Mouse (Mus musculus): Measurements from ENCODE around the gene Map2. TPM values are rescaled to one million over a fixed set of nuclear protein-coding genes. Genes with fewer than 3 reads are reported as not detected.

Map2 gene
- polyA plus RNA-seq, 1 experiment from 2014 or later = 362 TPM

DNA sequence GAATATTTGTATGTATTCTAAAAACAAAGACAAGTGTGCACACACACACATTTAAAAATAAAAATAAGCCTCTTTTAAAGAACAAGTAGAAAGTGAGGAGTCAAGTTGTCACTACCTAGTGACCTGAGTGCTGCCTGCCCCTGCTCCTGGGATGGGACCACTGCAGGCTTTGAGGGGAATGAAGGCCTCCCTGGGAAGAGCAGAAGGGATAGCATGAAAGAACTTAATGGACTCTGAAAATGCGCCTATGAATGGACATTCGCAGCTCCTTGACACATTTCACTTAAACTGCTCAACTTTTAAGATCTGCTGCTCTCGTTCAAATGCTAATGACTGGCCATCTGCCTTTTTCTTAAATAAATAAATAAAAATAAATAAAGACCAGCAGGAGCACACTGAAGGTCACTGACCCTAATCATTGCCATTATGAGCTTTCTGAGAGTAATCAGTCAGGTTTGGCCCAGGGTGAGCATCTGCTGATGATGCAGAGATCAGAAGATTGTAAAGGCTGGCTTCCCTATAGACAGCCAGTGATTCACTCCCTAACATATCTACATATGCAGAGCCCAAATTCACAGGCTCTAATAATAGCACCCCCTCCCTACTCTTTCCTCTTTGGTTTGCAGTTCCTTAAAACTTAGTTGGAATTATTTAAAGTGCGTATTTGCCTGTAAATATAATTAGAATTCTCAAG, 91.3 kb downstream of the Map2 start:
- WGBS = 28% methylated on average over 4 of the region's 4 CpGs
- H3K27ac ChIP-seq (replicated peaks) = no peak overlapping the region

DNA sequence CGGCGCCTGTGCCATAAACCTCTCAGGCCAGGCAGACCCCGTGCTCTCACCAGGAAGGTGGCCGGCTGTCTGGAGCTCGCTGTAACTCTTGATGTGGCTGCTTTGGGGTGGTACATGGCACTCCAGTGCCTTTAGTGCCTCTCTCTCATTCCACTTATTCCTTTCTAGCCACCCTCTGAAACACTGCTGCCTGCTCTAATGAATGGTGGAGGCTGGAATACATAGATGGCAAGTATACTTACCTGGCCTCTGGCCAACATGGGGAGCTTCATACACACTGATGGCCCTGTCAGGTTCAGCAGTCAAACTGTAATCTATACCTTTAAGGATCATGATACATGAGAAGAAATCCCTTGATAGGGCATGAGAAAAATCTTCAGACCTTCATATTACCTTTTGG, 102.6 kb downstream of the Map2 start:
- H3K27ac ChIP-seq (replicated peaks) = 0 out of 2 replicates have a peak overlapping the region, but pooled peaks have one; percentile 11
- WGBS = 75% methylated on average over 5 of the region's 5 CpGs
- no peak overlapping the region for H3K9ac ChIP-seq
- ATAC-seq (ENCODE audit: low FRiP score, low read depth) = peak; percentile 56; the same call in 1 of the 2 replicates
- 0 out of 2 replicates have a peak, but pooled peaks cover 4% of the 10 kb centered on the region for H3K36me3 ChIP-seq
- H3K27me3 ChIP-seq = no peaks in the 10 kb centered on the region
- H3K4me1 ChIP-seq (replicated peaks) = peaks cover 4% of the 10 kb centered on the region
- H3K4me2 ChIP-seq = no peak overlapping the region
- no peak overlapping the region for H3K4me3 ChIP-seq
- no peaks in the 10 kb centered on the region for H3K9me3 ChIP-seq

More for the DNA sequence above, 91.3 kb downstream of the Map2 start:
- Histone ChIP-seq H3K9me3 (no peaks in the 10 kb centered on the region), H3K27me3 (no peaks in the 10 kb centered on the region), H3K9ac (no peak overlapping the region), H3K36me3 (no peaks in the 10 kb centered on the region), H3K4me2 (no peak overlapping the region), H3K4me3 (no peak overlapping the region), H3K4me1 (replicated peaks) (peaks cover 4% of the 10 kb centered on the region; the same call in 1 of the 2 replicates)
- no peak for ATAC-seq (ENCODE audit: low FRiP score, low read depth)

DNA sequence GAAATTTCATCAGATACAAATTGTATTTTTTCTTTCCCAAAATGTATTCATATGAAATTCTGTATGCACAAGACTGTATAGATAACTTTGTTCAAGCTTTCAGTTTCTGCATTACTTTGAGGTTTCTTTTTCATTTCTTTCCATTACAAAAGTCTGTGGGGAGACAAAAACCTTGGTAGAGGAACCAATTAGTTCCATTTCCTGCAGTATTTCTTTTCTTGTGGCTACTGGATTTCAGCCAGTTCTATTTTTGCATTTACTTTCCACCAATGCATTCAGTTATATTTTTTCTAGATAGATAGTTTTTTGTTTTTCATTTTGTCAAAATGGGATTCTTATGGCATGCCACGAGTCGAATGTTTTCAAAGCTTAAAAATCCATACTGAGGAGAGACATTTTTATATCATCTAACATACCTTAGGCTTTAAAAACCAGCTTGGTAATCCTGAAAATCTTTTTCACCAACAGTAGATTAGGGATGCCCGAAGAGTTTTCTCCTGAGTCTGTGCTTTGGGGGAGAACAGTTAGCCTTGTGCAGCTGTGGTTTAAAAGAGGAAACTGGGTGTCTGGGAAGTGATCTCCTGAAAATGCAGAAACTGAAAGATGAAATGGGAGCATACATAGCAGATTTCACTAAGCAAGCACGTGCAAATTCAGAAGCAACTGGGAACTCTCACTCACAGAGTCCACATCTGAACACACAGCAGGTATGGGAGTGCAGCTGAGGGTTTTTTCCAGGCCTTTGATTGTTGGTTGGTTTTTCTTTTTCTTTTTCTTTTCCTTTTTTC, 104.3 kb downstream of the Map2 start:
- Histone ChIP-seq H3K27me3 (no peaks in the 10 kb centered on the region), H3K9ac (no peak overlapping the region), H3K36me3 (0 out of 2 replicates have a peak, but pooled peaks cover 4% of the 10 kb centered on the region), H3K9me3 (no peaks in the 10 kb centered on the region), H3K4me3 (no peak overlapping the region), H3K4me1 (replicated peaks) (peaks cover 4% of the 10 kb centered on the region), H3K4me2 (no peak overlapping the region), H3K27ac (replicated peaks) (peak overlapping the region; percentile 25; the same call in 1 of the 2 replicates)
- no peak for ATAC-seq (ENCODE audit: low FRiP score, low read depth)
- 73% methylated on average over 4 of the region's 4 CpGs for WGBS

DNA sequence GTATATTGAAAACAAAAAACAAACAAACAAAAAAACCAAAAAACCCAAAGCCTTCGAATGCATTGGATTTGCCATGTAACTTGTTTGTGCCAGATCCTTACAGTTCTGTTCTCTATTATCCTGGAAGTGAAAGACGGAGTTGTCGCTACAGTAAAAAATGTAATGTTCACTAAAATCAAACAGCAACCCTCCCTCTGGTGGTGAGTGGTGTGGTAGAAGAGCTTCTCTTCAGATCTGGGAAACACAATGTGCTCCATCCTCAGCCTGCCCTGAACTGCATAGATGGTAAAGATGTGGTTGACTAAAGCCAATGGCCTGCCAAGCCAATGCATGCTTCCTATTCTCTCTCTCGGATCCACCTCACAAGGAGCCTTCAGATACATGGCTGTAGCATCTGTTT, 105.1 kb downstream of the Map2 start:
- H3K4me1 ChIP-seq (replicated peaks) = peaks cover 4% of the 10 kb centered on the region
- H3K9me3 ChIP-seq = no peaks in the 10 kb centered on the region
- ATAC-seq (ENCODE audit: low FRiP score, low read depth) = no peak
- H3K36me3 ChIP-seq = 0 out of 2 replicates have a peak, but pooled peaks cover 4% of the 10 kb centered on the region
- no peaks in the 10 kb centered on the region for H3K27me3 ChIP-seq
- no peak overlapping the region for H3K4me3 ChIP-seq
- WGBS = 89% methylated on average over 4 of the region's 4 CpGs
- H3K27ac ChIP-seq (replicated peaks) = no peak overlapping the region
- no peak overlapping the region for H3K4me2 ChIP-seq
- no peak overlapping the region for H3K9ac ChIP-seq

DNA sequence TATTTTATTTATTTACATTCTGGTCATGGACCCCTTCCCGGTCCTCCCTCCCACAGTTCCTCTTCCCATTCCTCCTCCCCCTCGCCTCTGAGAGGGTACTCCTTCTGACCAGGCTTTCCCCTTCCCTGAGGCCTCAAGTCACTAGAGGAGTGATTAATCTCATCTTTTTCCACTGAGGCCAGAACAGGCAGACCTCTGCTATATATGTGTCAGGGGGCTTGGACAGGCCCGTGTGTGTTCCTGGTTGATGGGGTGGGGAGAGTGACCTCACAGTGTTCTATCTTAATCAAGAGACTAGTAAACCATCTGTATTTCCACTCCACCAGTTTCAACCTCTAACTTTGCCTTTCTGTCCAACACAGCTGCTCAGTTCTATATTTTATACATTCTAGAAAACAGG, 107.4 kb downstream of the Map2 start:
- no peak overlapping the region for H3K4me2 ChIP-seq
- 0 out of 2 replicates have a peak overlapping the region, but pooled peaks have one; percentile 4 for H3K27ac ChIP-seq (replicated peaks)
- H3K4me1 ChIP-seq (replicated peaks) = peaks cover 4% of the 10 kb centered on the region
- H3K27me3 ChIP-seq = no peaks in the 10 kb centered on the region
- 0 out of 2 replicates have a peak, but pooled peaks cover 4% of the 10 kb centered on the region for H3K36me3 ChIP-seq
- H3K9me3 ChIP-seq = no peaks in the 10 kb centered on the region
- 31% methylated on average over 3 of the region's 3 CpGs for WGBS
- H3K4me3 ChIP-seq = no peak overlapping the region
- H3K9ac ChIP-seq = no peak overlapping the region
- no peak for ATAC-seq (ENCODE audit: low FRiP score, low read depth)

DNA sequence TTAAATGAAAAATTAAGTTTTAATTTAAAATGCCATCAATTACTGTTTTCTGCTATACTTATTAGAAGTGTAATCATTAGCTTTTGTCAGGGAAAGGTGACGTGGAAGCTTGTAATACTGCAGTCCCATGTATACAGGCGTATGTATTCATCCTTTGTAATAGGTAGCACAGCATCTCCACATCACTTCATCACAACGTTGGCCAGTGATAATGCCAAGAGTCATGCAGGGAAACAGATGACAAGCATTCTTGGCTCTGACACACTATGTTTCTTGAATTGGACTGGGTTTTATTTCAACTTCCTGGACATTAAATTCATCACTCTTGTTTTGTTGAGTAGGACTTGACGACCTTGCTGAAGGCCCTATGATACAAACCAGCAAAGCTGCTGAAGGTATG, 113.9 kb downstream of the Map2 start:
- H3K4me1 ChIP-seq (replicated peaks) = no peaks in the 10 kb centered on the region
- H3K9ac ChIP-seq = no peak overlapping the region
- no peak for ATAC-seq (ENCODE audit: low FRiP score, low read depth)
- H3K4me2 ChIP-seq = no peak overlapping the region
- H3K36me3 ChIP-seq = no peaks in the 10 kb centered on the region
- no peak overlapping the region for H3K4me3 ChIP-seq
- no peak overlapping the region for H3K27ac ChIP-seq (replicated peaks)
- 82% methylated on average over 4 of the region's 4 CpGs for WGBS
- no peaks in the 10 kb centered on the region for H3K9me3 ChIP-seq
- H3K27me3 ChIP-seq = no peaks in the 10 kb centered on the region

DNA sequence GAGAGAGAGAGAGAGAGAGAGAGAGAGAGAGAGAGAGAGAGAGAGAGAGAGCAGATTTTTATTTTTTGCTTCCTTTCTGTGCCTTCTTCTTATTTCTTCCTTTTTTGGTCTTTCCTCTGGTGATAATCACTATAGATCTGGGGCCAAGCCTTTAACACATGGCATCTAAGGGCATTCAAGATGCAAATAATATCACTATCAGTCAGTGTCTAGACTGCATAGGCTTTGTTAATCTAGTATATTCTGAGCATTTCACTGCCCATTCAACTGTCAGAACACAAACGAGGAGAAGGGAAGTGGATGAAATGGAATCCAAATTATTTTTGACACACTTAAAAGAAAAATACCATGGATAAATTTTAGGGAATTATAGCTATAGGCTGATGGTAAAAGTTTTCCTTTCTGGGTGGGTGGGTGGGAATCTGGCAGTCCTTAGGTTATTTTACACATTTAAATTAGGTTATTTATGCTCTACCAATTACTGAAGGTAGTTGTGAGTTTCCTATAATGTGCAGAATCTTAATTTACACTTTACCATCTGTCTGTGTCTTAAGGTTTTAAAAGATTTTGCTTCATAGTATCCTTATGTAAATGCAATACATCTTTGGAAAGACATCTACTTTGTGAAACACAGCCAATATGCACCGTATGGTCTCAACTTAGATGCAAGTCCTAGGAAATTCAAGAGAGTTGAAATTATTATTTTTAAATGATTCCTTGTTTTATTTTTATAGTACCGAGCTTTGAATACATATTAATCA, 117.2 kb downstream of the Map2 start:
- Histone ChIP-seq H3K4me3 (no peak overlapping the region), H3K27ac (replicated peaks) (no peak overlapping the region), H3K36me3 (no peaks in the 10 kb centered on the region), H3K4me1 (replicated peaks) (0 out of 2 replicates have a peak, but pooled peaks cover 3% of the 10 kb centered on the region), H3K9me3 (no peaks in the 10 kb centered on the region), H3K27me3 (no peaks in the 10 kb centered on the region), H3K9ac (no peak overlapping the region), H3K4me2 (no peak overlapping the region)
- no peak for ATAC-seq (ENCODE audit: low FRiP score, low read depth)
- 79% methylated on average over 3 of the region's 3 CpGs for WGBS

DNA sequence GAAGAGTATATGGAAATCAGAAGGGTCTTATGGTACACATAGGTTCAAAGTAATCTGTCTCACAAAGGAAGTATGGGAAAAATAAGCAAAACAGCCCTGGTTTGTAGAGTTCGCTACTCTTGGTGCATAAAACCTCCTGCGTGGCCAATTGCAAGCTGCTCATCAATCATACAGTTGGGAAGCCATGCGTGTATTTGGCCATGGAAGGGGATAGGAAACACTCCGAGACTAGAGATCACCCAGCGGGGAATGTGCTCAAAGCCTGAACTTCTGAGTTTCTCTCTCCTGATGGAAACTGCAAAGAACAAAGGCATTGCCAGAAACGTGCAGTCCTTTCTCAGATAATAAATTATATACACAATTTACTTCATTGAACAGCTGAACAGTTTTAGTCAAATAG, 124.3 kb downstream of the Map2 start:
- no peak overlapping the region for H3K9ac ChIP-seq
- H3K27me3 ChIP-seq = no peaks in the 10 kb centered on the region
- 51% methylated on average over 6 of the region's 6 CpGs for WGBS
- no peak for ATAC-seq (ENCODE audit: low FRiP score, low read depth)
- H3K27ac ChIP-seq (replicated peaks) = no peak overlapping the region
- H3K4me1 ChIP-seq (replicated peaks) = 0 out of 2 replicates have a peak, but pooled peaks cover 6% of the 10 kb centered on the region
- no peaks in the 10 kb centered on the region for H3K36me3 ChIP-seq
- no peak overlapping the region for H3K4me3 ChIP-seq
- H3K4me2 ChIP-seq = no peak overlapping the region
- H3K9me3 ChIP-seq = no peaks in the 10 kb centered on the region

DNA sequence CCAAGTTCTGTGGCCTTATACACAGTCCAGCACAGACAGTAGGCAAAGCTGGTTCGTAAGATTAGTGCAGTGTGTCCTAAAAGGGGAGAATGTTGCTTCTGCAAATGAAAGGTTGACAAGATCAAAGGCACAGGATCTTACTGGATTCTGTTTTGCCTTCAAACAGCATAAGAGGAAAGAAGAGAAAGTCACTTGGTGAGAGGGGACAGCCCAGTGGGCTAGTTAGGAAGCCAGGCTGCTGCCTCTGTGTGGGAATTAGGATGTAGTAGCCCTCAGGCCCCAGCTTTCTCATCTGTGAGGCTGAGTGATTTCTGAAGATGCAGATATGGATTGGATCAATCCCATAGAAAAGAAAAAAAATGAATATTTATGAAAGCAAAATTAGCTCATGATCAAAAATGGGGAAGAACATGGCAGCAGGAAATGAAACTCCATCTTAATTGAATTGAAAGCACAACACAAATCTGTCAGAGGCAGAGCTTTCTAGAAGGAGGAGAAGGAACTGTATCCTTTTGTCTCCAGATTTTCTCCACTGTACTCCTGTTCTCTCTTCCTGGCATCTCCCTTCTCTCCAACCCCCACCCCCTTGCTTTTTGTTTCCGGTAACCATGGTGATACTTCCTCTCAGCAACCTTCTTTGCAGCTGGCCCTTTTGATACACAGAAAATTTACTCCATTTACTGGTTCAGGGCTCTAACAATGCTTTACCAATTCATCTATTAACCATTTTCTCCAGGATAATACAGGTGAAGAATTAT, 145.5 kb downstream of the Map2 start:
- Histone ChIP-seq H3K4me2 (peak overlapping the region; percentile 63), H3K4me1 (replicated peaks) (peaks cover 32% of the 10 kb centered on the region), H3K4me3 (peak overlapping the region; percentile 23; the same call in 1 of the 2 replicates), H3K27me3 (no peaks in the 10 kb centered on the region), H3K27ac (replicated peaks) (peak overlapping the region; percentile 98), H3K36me3 (no peaks in the 10 kb centered on the region), H3K9ac (peak overlapping the region; percentile 22; the same call in 1 of the 2 replicates), H3K9me3 (no peaks in the 10 kb centered on the region)
- 34% methylated on average over 2 of the region's 2 CpGs for WGBS
- ATAC-seq (ENCODE audit: low FRiP score, low read depth) = peak; percentile 50

DNA sequence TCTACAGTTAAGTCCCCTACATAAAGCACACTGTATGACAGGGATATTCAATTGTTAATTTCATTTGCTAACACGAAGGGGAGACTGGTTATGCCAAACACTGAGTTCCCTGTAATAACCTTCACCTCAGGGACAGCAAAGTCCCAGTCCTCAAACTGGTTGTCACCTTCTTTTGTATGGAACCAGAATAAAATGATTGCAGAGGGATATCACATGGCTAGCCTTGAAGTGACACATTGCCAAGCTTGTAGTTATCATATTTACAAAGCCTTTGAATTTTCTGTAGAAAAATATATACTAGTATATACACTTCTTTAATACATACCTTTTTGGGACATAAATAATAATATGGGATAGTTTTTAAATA, 146.0 kb downstream of the Map2 start:
- peak overlapping the region; percentile 22; the same call in 1 of the 2 replicates for H3K9ac ChIP-seq
- H3K27ac ChIP-seq (replicated peaks) = peak overlapping the region; percentile 98
- H3K27me3 ChIP-seq = no peaks in the 10 kb centered on the region
- H3K4me1 ChIP-seq (replicated peaks) = peaks cover 35% of the 10 kb centered on the region
- 12% methylated on average over 1 of the region's 1 CpGs for WGBS
- peak overlapping the region; percentile 23 for H3K4me3 ChIP-seq
- peak overlapping the region; percentile 63 for H3K4me2 ChIP-seq
- peak; percentile 2 for ATAC-seq (ENCODE audit: low FRiP score, low read depth)
- no peaks in the 10 kb centered on the region for H3K36me3 ChIP-seq
- H3K9me3 ChIP-seq = no peaks in the 10 kb centered on the region

DNA sequence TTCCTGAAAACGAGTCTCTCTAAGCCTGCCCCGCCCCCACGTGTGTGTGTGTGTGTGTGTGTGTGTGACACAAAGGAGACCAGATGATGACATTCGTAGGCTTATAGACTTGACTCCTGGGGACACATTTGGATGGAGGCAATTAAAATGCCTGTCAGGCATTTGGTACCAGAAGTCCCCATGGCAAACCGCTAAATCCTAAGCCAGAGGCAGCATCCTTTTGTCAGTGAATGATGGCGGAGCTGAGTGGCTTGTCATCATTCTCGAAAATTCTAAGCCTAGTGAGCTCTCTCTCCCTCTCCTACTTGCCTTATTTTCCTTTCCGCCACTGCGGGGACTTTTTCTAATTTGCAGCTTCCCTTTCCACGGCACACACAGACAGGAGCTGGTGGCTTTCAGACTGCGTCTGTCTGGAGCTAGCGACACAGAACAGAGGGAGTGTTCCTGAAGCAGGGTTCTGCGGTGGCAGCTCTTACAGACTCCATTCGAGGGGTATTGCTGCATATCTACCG, 146.6 kb downstream of the Map2 start:
- peak overlapping the region; percentile 63 for H3K4me2 ChIP-seq
- H3K9ac ChIP-seq = peak overlapping the region; percentile 75
- H3K27ac ChIP-seq (replicated peaks) = peak overlapping the region; percentile 98
- no peaks in the 10 kb centered on the region for H3K27me3 ChIP-seq
- peaks cover 38% of the 10 kb centered on the region for H3K4me1 ChIP-seq (replicated peaks)
- no peaks in the 10 kb centered on the region for H3K9me3 ChIP-seq
- no peaks in the 10 kb centered on the region for H3K36me3 ChIP-seq
- peak overlapping the region; percentile 45 for H3K4me3 ChIP-seq
- 10% methylated on average over 15 of the region's 15 CpGs for WGBS
- ATAC-seq (ENCODE audit: low FRiP score, low read depth) = peak; percentile 86

Data from hindbrain, embryonic 15.5 days (tissue).